Mouse (Mus musculus) embryonic stem cell, embryonic (primary cell): ENCODE measurements at regions not wholly inside any gene's neighbourhood (a gene's known extent, or its start where the extent isn't known, plus 50 kb on each side); places are given as distances from the start of the nearest gene placed in this dataset.

Source experiments
- CTCF ChIA-PET, 4 experiments: fragments of 300-600 bp in 2 of 4; fragments of 350-600 bp in 2 of 4; sonication (Branson Sonifier 250); formaldehyde crosslinking; loops; one replicate each; lab custom pipeline; 2022; ENCODE audit warnings: inconsistent platforms in 2 of 4; lab: Charles Lee
- POLR2A ChIA-PET, 4 experiments: fragments of 300-600 bp in 2 of 4; fragments of 350-600 bp in 2 of 4; sonication (Branson Sonifier 250); formaldehyde crosslinking; loops; one replicate each; lab custom pipeline; 2022; ENCODE audit warnings: antibody characterized with exemption in 4 of 4, inconsistent platforms in 1 of 4; lab: Charles Lee

DNA sequence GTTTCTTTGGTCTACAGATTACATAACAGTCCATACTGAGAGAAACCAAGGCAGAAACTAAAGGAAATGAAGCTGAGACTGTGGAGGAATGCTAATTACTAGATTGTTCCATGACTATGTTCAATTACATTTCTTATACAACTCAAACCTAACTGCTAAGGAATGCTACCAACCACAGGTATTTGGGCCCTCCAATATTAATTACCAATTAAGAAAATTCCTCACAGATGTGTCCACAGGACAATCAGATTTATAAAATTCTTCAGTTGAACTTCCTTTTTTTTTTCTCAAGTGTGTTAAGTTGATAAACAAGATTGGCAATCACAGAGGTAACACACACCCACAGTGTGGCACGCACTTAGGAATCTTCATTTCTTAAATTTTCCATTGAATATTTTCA, 196.8 kb upstream of the A730009L09Rik start:
- ChIA-PET POLR2A (no interaction called here), CTCF (no interaction called here)

DNA sequence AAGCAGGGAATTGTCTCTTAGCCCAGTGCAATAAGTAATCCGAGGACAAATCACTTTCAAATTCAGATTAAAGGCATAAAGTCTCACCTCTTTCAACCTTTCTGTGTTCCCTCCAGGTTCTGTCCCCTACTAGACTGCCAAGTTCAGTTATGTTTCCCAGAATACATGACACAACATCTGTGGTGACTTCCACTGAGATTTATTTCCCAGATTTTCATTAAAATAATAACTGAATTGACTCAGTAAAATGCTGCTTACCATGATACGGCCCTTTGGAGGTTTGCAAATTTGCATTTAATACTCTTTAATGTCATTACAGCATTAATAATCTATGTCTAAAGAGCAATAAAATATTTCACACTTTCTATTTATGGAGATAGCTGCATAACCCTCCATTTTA, 193.4 kb upstream of the A730009L09Rik start:
- CTCF ChIA-PET = no interaction called here

DNA sequence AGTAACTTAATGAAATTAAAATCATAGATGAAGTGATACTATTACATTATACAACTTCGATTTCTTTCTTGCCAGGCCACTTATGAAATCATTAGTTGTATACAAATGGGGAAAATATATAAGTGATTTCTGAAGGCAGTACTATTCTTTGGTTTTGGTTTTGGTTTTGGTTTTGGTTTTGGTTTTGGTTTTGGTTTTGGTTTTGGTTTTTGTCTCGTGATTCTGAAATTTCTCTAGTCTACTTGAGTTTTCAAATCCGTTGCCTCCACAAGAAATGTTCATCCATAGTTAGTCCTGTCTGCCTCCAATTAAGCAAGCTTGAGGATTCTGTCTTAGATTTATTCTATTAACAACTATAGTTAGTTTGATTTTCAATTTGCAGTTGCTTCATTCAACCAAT, 184.6 kb upstream of the A730009L09Rik start:
- ChIA-PET CTCF (interaction anchor here in 1 of 4 experiments (0.6 kb wide), 1 partner anchor 278 kb away, joined by 4 read pairs; no protein-coding TSS in a partner anchor), POLR2A (no interaction called here)

More for the DNA sequence above, 193.4 kb upstream of the A730009L09Rik start:
- POLR2A ChIA-PET = no interaction called here

DNA sequence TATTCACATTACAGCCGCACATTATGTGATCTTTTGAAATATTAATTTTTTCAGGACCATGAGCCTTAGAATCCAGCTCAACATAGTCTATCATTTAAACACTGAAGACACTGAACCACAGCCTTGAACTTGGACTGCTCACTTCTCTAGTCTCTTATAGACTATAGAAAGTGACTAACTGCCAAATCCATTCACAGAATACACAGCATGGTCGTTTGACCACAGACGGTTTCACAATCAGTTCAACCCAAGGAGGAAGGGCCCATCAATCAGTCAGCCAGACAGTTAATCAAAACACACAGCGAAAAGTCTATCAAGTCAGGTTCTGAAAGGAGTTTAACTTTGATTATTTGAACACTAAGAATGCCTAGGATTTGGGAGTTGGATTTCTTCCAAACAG, 168.8 kb upstream of the A730009L09Rik start:
- POLR2A ChIA-PET = interaction anchor here in 1 of 4 experiments (0.7 kb wide), 1 partner anchor 571 kb away, joined by 3 read pairs; no protein-coding TSS in a partner anchor
- CTCF ChIA-PET = no interaction called here

DNA sequence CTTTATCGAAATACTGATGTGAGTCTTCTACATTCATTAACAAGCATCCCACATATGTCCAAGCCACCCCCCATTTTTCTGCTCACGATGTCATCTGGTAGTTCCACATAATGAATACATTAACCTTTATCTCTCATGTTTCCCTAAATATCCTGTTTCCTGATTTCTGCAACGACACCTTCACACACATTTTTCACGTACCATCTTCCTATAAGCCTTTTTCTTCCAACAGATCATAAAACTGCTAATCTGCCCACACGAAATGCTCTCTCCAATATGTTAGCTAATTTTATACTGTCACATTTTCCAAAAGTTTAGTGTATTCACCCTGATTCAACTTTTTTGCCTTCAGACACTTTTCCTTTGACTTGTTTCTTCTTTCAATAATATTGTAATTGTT, 159.8 kb upstream of the A730009L09Rik start:
- ChIA-PET POLR2A (no interaction called here), CTCF (no interaction called here)

DNA sequence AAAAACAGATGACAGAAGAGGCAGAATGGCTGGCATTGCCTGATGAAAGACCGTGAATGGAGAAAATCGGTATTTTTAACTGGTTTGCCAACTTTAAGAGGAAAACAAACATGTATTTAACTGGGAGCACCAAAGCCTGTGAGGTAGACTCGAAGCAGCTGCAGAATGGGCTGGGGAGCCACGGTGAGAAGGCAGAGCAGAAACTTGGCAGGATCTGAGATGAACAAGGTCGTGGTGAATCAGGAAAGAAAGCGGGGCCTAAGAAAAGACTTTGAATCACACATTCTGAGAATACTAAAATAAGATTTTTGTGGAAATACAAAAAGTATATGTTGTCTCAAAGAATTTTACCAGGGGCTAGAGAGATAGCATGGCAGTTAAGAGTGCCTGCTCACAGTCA, 149.0 kb upstream of the A730009L09Rik start:
- POLR2A ChIA-PET = no interaction called here
- CTCF ChIA-PET = no interaction called here

DNA sequence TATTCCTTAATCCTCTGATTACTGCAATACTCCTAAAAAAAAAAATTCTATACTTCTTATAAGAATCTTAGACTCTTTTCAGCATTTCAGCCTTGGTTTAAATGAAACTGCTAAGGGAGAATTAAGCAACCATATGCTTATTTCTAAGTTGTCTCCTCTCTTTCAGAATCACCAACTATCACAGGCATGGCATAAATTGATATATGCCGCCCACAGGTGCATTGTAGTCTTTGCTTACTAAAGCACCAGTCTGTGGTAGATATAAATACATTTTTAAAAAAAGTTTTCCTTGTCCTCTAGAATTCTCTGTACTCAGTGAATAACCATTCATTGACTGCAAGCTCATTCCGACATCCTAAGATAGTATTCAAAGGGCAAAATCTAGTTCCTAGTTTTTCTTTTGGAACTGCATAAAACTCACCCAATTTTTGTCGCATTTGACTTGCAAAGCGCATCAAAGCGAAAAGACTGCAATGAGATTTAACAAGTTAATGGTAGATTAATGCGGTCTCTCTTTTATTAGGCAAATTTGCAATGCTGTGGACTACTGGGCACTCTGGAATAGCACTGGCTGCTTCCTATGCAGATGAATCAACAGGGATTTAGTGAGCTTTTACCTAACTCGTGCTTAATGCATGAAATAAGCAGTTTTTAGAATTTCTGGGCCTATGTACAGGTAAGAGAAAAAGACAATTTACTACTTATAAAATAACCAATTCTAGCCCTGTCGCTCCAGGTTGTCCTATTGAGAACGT, 145.8 kb upstream of the A730009L09Rik start:
- CTCF ChIA-PET = no interaction called here

DNA sequence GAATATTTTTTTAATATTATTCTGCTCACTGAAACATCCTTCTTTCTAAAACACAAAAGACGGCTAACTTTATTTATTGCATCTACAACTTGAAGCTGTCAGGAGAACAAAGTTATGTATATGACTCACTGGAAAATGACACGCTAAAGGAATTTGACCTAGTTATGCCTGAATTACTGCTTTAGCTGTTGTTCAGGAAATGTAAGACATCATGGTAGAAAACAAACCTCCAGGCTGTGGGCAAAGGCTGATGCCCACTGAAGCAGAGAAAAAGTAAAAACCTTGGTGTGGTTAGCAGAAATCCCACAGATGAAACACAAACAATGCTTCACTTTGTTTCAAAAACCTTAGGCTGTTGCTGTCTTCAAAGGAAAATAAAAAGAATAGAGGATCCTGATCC, 136.5 kb upstream of the A730009L09Rik start:
- ChIA-PET CTCF (no interaction called here), POLR2A (interaction anchor here in 1 of 4 experiments (0.6 kb wide), 1 partner anchor 104 kb away, joined by 3 read pairs; no protein-coding TSS in a partner anchor)

More for the DNA sequence above, 145.8 kb upstream of the A730009L09Rik start:
- POLR2A ChIA-PET = no interaction called here

DNA sequence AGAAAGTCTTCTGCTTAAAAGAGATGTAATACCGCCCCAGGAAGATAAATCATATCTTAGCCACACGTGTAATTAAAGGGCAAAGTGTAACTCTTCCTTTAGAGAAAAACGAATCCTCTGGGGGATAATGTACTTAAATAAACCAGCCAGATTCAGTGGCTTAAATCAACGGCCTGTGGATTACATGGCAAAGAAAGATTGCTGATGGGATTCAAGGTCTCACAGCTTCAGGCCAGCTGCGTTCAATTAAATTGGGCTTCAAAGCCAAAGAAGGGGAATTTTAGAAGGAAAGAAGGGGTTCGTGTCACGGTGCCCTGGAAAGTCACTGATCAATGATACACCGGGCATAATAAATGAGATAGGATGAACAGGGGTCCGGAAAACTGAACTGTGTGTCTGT, 123.2 kb upstream of the A730009L09Rik start:
- CTCF ChIA-PET = no interaction called here
- POLR2A ChIA-PET = interaction anchor here in 1 of 4 experiments (0.6 kb wide), 1 partner anchor 14 kb away, joined by 3 read pairs; no protein-coding TSS in a partner anchor

DNA sequence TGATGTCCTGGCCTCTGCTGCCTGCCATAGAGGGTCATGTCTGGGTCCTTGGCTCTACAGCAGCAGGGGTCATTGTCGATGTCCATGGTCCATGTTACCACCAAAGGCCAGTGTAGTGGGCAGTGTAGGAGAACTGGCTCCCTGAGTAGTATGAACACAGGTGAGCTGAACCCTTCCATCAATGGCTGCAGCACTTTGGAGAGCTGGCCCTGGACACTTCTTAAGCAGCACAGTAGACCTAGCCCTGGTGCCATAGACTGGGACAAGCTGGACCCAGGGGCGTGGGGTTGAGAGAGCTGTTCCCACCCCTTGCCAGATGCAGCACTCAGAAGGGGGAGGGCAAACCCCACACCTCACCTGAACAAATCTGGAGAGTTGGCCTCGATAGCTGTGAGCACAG, 120.0 kb upstream of the A730009L09Rik start:
- ChIA-PET POLR2A (no interaction called here), CTCF (no interaction called here)

DNA sequence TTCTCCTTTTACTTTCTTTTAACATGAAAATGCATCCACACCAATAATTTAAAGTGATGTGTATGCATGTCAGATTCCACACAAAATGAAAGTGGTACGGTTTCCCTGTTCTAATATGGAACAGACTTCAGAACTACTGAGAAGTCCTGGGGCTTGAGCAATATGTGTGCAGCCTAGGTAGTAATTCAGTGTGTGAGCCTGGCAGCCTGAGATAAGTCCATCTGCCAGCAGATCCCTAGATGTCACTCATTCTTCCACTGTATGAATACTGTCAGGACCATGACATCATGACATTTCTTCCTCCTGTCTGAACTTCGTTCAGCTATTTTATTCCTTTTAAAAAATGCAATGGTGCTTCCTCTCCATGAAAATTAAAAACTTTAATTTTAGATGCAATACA, 93.3 kb upstream of the A730009L09Rik start:
- POLR2A ChIA-PET = no interaction called here

DNA sequence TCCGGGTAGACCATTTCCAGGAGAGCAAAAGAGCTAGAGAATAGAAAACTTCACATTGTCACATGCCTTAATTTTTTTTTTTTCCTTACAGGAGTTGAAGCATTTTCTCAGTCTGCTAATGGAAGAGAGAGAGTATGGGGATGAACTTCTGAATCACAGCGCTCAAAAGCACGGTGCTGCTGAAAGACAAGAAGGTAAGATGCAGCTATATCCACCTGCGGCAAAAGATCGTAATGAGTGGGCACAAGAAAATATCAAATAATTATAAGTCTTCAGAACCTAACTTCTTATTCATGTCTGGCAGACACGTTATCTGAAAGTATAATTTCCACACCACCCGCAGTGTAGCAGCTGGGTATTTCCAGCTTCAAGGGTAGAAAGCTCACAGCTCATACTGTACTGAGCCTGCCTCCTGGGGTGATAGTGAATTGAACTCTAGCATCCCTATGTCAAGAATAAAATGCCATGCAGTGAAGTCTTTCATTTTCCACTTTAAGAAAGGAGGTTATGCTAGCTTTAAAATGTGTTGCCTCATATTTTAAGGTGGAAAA, 87.9 kb upstream of the A730009L09Rik start:
- ChIA-PET POLR2A (no interaction called here), CTCF (no interaction called here)

More for the DNA sequence above, 93.3 kb upstream of the A730009L09Rik start:
- CTCF ChIA-PET = no interaction called here

DNA sequence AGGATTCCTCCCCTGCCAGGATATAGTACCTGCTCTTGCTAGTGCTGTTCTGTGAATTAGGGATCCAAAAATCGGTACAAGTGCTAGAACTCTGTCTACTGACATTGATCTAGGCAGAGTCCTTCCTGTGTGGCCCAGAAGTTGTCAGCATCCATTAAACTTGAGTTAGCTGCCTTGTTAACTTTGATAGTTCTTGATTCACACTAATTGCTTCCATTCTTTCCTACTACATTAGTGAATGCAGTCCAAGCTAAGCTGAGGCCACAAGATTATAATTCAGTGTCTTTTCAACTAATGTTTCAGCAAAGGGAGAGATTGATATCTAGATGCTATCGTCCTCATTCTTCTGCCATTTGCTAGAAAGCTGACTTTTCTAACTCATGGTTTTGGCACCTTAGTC, 58.3 kb upstream of the A730009L09Rik start:
- ChIA-PET CTCF (no interaction called here), POLR2A (no interaction called here)

DNA sequence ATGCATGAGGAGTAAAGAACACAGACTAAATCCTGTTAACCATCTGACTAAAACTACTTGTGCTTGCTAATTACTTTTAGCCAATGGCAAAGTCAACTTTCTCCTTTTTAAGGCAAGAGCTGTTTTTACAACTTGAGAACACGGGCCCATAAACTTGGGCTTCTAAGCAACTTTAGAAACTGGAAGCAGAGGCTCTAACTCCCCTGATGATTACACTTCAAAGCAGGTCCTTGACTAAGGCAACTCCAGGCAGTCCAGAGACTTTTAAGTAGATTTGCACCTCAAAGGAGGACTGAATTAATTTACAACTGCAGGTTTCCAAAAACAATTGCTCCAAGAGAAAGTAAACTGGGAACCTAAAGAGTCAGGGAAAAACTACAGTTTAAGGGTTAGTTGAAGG, 52.8 kb upstream of the A730009L09Rik start:
- CTCF ChIA-PET = no interaction called here
- POLR2A ChIA-PET = interaction anchor here in 1 of 4 experiments (1.0 kb wide), 1 partner anchor 21 kb away, joined by 6 read pairs; no protein-coding TSS in a partner anchor
